ENCODE assay signal across 22 mouse cellular contexts in genomic region chr13:37438788-37439187, GRCm38 (mm10).
A peak's percentile ranks its signal among the peaks of the same experiment; 100 is the strongest.
DNase-seq lines count a peak whose midpoint lies in the region; ATAC-seq and TF ChIP-seq lines count a peak whose summit lies in the region.
"Had no signal": no experiment of that assay in that cellular context is flagged by ENCODE, and none has a peak within 500 bp of the region (broad histone marks: within the 10 kb centered on the region; RNA-seq: fewer than 3 reads in every experiment).

No protein-coding gene starts in this region.

- no peak for DNase-seq in layer of hippocampus, adult 2 months (ENCODE audit: low spot score in 2 of 2)
- DNase-seq in layer of hippocampus, adult 11-12 months (ENCODE audit: low spot score): no peak
- peak; percentile 25 for DNase-seq in brain, adult 2 months (ENCODE audit: low read depth, low spot score)
- DNase-seq: adrenal gland, adult 2 months; adrenal gland, postnatal 25 days; cerebellum, adult 18-20 months; cerebellum, adult 9-11 months; cerebellum, postnatal 36 days; gastrocnemius, postnatal 14 days; heart, postnatal 4 days had no signal

- no peak overlapping the region for H3K9ac ChIP-seq in forebrain, embryonic 15.5 days (replicated peaks)
- no peak overlapping the region for H3K9ac ChIP-seq in forebrain, embryonic 12.5 days
- no peak overlapping the region for H3K9ac ChIP-seq in midbrain, embryonic 13.5 days (replicated peaks)
- H3K9ac ChIP-seq: embryonic facial prominence, embryonic 15.5 days; heart, embryonic 13.5 days; hindbrain, embryonic 12.5 days had no signal

- 69% methylated on average over 4 of the region's 4 CpGs for WGBS in forebrain, embryonic 15.5 days
- WGBS in forebrain, embryonic 12.5 days: 94% methylated on average over 4 of the region's 4 CpGs
- 88% methylated on average over 4 of the region's 4 CpGs for WGBS in midbrain, embryonic 13.5 days

- no peak overlapping the region for H3K4me2 ChIP-seq in forebrain, embryonic 15.5 days (replicated peaks)
- H3K4me2 ChIP-seq in forebrain, embryonic 12.5 days: no peak overlapping the region
- H3K4me2 ChIP-seq in midbrain, embryonic 13.5 days (replicated peaks): no peak overlapping the region
- H3K4me2 ChIP-seq: embryonic facial prominence, embryonic 15.5 days; heart, embryonic 13.5 days; hindbrain, embryonic 12.5 days had no signal

- H3K27me3 ChIP-seq in forebrain, embryonic 15.5 days: peaks cover 22% of the 10 kb centered on the region
- peaks cover 56% of the 10 kb centered on the region for H3K27me3 ChIP-seq in forebrain, embryonic 12.5 days
- peaks cover 51% of the 10 kb centered on the region for H3K27me3 ChIP-seq in midbrain, embryonic 13.5 days
- H3K27me3 ChIP-seq: CH12.LX; embryonic facial prominence, embryonic 15.5 days had no signal

- TF ChIP-seq CTCF in layer of hippocampus, adult 2 months (conservative IDR thresholded peaks at IDR 0.05): no peak

- no peak overlapping the region for H3K4me3 ChIP-seq in forebrain, embryonic 15.5 days
- H3K4me3 ChIP-seq in forebrain, embryonic 12.5 days (replicated peaks): no peak overlapping the region
- H3K4me3 ChIP-seq in layer of hippocampus, adult 2 months: no peak overlapping the region
- H3K4me3 ChIP-seq in midbrain, embryonic 13.5 days (replicated peaks): no peak overlapping the region
- H3K4me3 ChIP-seq: embryonic facial prominence, embryonic 15.5 days; erythroblast, embryonic 14.5 days; forebrain, embryonic 10.5 days; heart, embryonic 13.5 days; hindbrain, embryonic 12.5 days had no signal

- 0 out of 2 replicates have a peak, but pooled peaks have one; percentile 26 for ATAC-seq in forebrain, embryonic 15.5 days (replicated peaks)
- no peak for ATAC-seq in forebrain, embryonic 12.5 days (ENCODE audit: low FRiP score)
- no peak for ATAC-seq in midbrain, embryonic 13.5 days
- ATAC-seq: hindbrain, embryonic 16.5 days; inflammation-experienced regulatory T-cells, adult 6 months; intestine, postnatal 0 days had no signal

- H3K36me3 ChIP-seq in forebrain, embryonic 15.5 days: no peaks in the 10 kb centered on the region
- H3K36me3 ChIP-seq in forebrain, embryonic 12.5 days (replicated peaks): no peaks in the 10 kb centered on the region
- no peaks in the 10 kb centered on the region for H3K36me3 ChIP-seq in midbrain, embryonic 13.5 days
- H3K36me3 ChIP-seq: embryonic facial prominence, embryonic 15.5 days; forebrain, embryonic 10.5 days; heart, embryonic 13.5 days; hindbrain, embryonic 12.5 days had no signal

- H3K9me3 ChIP-seq in forebrain, embryonic 15.5 days: no peaks in the 10 kb centered on the region
- no peaks in the 10 kb centered on the region for H3K9me3 ChIP-seq in forebrain, embryonic 12.5 days
- H3K9me3 ChIP-seq in midbrain, embryonic 13.5 days: no peaks in the 10 kb centered on the region
- H3K9me3 ChIP-seq: embryonic facial prominence, embryonic 15.5 days; forebrain, embryonic 10.5 days; heart, embryonic 13.5 days; hindbrain, embryonic 12.5 days had no signal

- peaks cover 8% of the 10 kb centered on the region; the same call in 1 of the 2 replicates for H3K4me1 ChIP-seq in forebrain, embryonic 15.5 days
- peaks cover 5% of the 10 kb centered on the region for H3K4me1 ChIP-seq in forebrain, embryonic 12.5 days
- H3K4me1 ChIP-seq in midbrain, embryonic 13.5 days (replicated peaks): peaks cover 13% of the 10 kb centered on the region

- no peak overlapping the region for H3K27ac ChIP-seq in forebrain, embryonic 15.5 days (replicated peaks)
- H3K27ac ChIP-seq in forebrain, embryonic 12.5 days: no peak overlapping the region
- peak overlapping the region; percentile 55; the same call in 1 of the 2 replicates for H3K27ac ChIP-seq in layer of hippocampus, adult 2 months
- no peak overlapping the region for H3K27ac ChIP-seq in midbrain, embryonic 13.5 days
- H3K27ac ChIP-seq: forebrain, embryonic 10.5 days; heart, embryonic 13.5 days; hindbrain, embryonic 12.5 days had no signal
